Mouse (Mus musculus) kidney, embryonic 15.5 days (tissue): ENCODE results near the gene Plekha7. TPM values are rescaled to one million over a fixed set of nuclear protein-coding genes. Genes with fewer than 3 reads are reported as not detected.
"Not testable (repeated sequence)": the region's sequence is repeated elsewhere in the genome, so short reads cannot be mapped to it uniquely, and the experiment has no call there.

ENCODE experiments used
- ATAC-seq: fragments of 200-750 bp; cut with Nextera tagmentation; replicated peaks from 2 replicates; pipeline ENCODE4 v1.8.0; 2017; ENCODE audit warnings: moderate TSS enrichment; ENCODE audit not compliant: low FRiP score
- H3K27ac ChIP-seq: fragments of 300-500 bp; sonication (generic); 2 replicates; pipeline ENCODE4 v1.5.1; 2015; ENCODE audit warnings: mild to moderate bottlenecking, inconsistent platforms
- H3K27me3 ChIP-seq: fragments of 300-500 bp; sonication (generic); 2 replicates; pipeline ENCODE4 v1.6.1; 2015; ENCODE audit warnings: inconsistent platforms
- H3K36me3 ChIP-seq: fragments of 300-500 bp; sonication (generic); 2 replicates; pipeline ENCODE4 v1.6.1; 2015; ENCODE audit warnings: inconsistent platforms
- H3K4me1 ChIP-seq: fragments of 300-500 bp; sonication (generic); 2 replicates; pipeline ENCODE4 v1.6.1; 2015; ENCODE audit warnings: inconsistent platforms
- H3K4me2 ChIP-seq: fragments of 300-500 bp; sonication (generic); 2 replicates; pipeline ENCODE4 v1.6.1; 2015; ENCODE audit warnings: moderate library complexity, mild to moderate bottlenecking, inconsistent platforms
- H3K4me3 ChIP-seq: fragments of 300-500 bp; sonication (generic); replicated peaks from 2 replicates; pipeline ENCODE4 v1.5.1; 2015; ENCODE audit warnings: mild to moderate bottlenecking, inconsistent platforms
- H3K9ac ChIP-seq: fragments of 300-500 bp; sonication (generic); 2 replicates; pipeline ENCODE4 v1.6.1; 2015; ENCODE audit warnings: mild to moderate bottlenecking, inconsistent platforms
- H3K9me3 ChIP-seq: fragments of 300-500 bp; sonication (generic); replicated peaks from 2 replicates; pipeline ENCODE4 v1.6.1; 2016; ENCODE audit warnings: inconsistent platforms
- WGBS: fragments of 180-500 bp; shearing (Covaris S2); methylation state at CpG from one replicate; pipeline ENCODE4 v1.1.7; 2015; ENCODE audit warnings: mixed read lengths; 5-methylcytosine and 5-hydroxymethylcytosine counted together
- polyA plus RNA-seq: library from polyadenylated mRNA; unstranded; fragments of >200 nt; fragmentation: Nextera tagmentation; extraction: Ambion mirVana; gene quantifications from 2 replicates; pipeline ENCODE4 v1.2.1, GENCODE M21; 2015

Gene Plekha7
- polyA plus RNA-seq, 1 experiment from 2014 or later, result 14.1 TPM

DNA sequence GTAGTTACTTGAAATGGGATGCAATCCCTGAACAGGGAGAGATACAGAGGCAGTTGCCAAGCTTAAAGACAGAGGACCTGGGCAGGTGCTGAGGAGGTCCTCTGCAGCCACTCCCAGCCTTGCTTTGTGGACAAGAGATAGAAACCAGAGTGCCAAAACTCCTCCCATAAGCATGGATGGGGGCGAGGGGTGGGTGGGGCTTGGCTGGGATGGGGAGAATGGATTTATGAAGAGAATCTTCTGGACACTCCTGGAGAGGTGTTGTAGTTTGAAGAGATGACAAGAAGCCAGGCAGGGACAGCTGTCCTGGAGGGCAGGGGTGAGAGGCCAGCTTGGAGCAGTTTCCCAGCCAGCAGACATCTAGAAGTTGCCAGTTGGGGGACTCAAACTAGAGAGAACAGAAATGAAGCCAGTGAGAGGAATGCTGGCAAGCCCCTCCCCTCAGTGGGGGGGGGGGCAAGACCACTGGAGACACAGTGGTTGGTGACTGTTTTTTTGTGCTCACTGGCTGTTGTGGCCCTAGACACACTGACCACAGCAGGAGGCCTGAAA lies 188.8 kb downstream of the Plekha7 start:
- Histone ChIP-seq H3K27ac (no peak overlapping the region), H3K36me3 (no peaks in the 10 kb centered on the region), H3K4me3 (no peak overlapping the region), H3K27me3 (no peaks in the 10 kb centered on the region), H3K4me1 (no peaks in the 10 kb centered on the region), H3K9me3 (no peaks in the 10 kb centered on the region), H3K4me2 (no peak overlapping the region), H3K9ac (no peak overlapping the region)
- 86% methylated on average over 1 of the region's 1 CpGs for WGBS
- ATAC-seq, result no peak

- Histone ChIP-seq H3K4me1 (0 out of 2 replicates have a peak, but pooled peaks cover 4% of the 10 kb centered on the region), H3K9ac (no peak overlapping the region), H3K27me3 (no peaks in the 10 kb centered on the region), H3K36me3 (no peaks in the 10 kb centered on the region), H3K27ac (no peak overlapping the region), H3K9me3 (no peaks in the 10 kb centered on the region), H3K4me3 (no peak overlapping the region), H3K4me2 (no peak overlapping the region)
- no peak for ATAC-seq
- 73% methylated on average over 2 of the region's 2 CpGs for WGBS
Measured at GRCm38 (mm10) chr7:116115991-116116390, 192.2 kb downstream of the Plekha7 start.

- 50% methylated on average over 12 of the region's 12 CpGs for WGBS
Measured at GRCm38 (mm10) chr7:116115216-116115930, 192.8 kb downstream of the Plekha7 start.

GRCm38 (mm10) chr7:116111546-116111945 lies 196.6 kb downstream of the Plekha7 start:
- H3K36me3 ChIP-seq, result peaks cover 10% of the 10 kb centered on the region
- 73% methylated on average over 6 of the region's 6 CpGs for whole genome bisulfite sequencing
- H3K4me3 ChIP-seq, result no peak overlapping the region
- H3K4me2 ChIP-seq, result no peak overlapping the region
- no peak overlapping the region for H3K27ac ChIP-seq
- H3K4me1 ChIP-seq, result 0 out of 2 replicates have a peak, but pooled peaks cover 4% of the 10 kb centered on the region
- H3K9ac ChIP-seq, result no peak overlapping the region
- no peak for ATAC-seq
- no peaks in the 10 kb centered on the region for H3K27me3 ChIP-seq
- H3K9me3 ChIP-seq, result no peaks in the 10 kb centered on the region

More at GRCm38 (mm10) chr7:116115216-116115930, 192.8 kb downstream of the Plekha7 start:
- ATAC-seq, result no peak
- Histone ChIP-seq H3K36me3 (no peaks in the 10 kb centered on the region), H3K27me3 (no peaks in the 10 kb centered on the region), H3K4me2 (no peak overlapping the region), H3K4me3 (no peak overlapping the region), H3K9ac (no peak overlapping the region), H3K27ac (no peak overlapping the region), H3K9me3 (no peaks in the 10 kb centered on the region), H3K4me1 (0 out of 2 replicates have a peak, but pooled peaks cover 4% of the 10 kb centered on the region)

DNA sequence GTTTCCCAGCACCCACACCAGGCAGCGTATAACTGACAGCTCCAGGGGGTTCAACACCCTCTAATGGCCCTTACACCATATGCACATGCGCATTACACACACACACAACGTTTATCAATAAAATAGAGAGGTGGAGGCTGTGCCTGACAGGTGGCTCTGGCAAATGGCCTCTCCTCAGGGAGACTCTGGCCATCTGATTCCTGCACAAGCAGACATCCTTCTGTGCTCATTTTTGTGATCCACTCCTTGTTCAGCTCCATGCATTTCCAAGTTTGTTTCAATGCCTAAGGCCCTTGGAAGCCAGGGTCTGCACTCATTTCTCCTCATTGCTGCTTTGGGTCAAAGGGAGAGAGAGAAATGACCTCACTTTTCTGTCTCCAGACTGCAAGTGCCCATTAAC lies 197.5 kb downstream of the Plekha7 start:
- H3K36me3 ChIP-seq, result peaks cover 19% of the 10 kb centered on the region
- no peak for ATAC-seq
- no peak overlapping the region for H3K4me3 ChIP-seq
- 70% methylated on average over 3 of the region's 3 CpGs for WGBS
- H3K27me3 ChIP-seq, result no peaks in the 10 kb centered on the region
- H3K4me2 ChIP-seq, result no peak overlapping the region
- H3K9me3 ChIP-seq, result no peaks in the 10 kb centered on the region
- 0 out of 2 replicates have a peak, but pooled peaks cover 4% of the 10 kb centered on the region for H3K4me1 ChIP-seq
- H3K27ac ChIP-seq, result no peak overlapping the region
- H3K9ac ChIP-seq, result no peak overlapping the region

GRCm38 (mm10) chr7:116103091-116103490 lies 205.1 kb downstream of the Plekha7 start:
- Histone ChIP-seq H3K36me3 (peaks cover 65% of the 10 kb centered on the region), H3K4me1 (peaks cover 14% of the 10 kb centered on the region)
- no peak for ATAC-seq

GRCm38 (mm10) chr7:116099952-116100528 lies 208.1 kb downstream of the Plekha7 start:
- H3K36me3 ChIP-seq, result peaks cover 40% of the 10 kb centered on the region
- peak overlapping the region; percentile 37; the same call in 1 of the 2 replicates for H3K27ac ChIP-seq
- H3K4me1 ChIP-seq, result peaks cover 20% of the 10 kb centered on the region
- H3K4me3 ChIP-seq, result no peak overlapping the region
- H3K9me3 ChIP-seq, result no peaks in the 10 kb centered on the region
- H3K9ac ChIP-seq, result no peak overlapping the region
- peak; percentile 81 for ATAC-seq
- 52% methylated on average over 7 of the region's 7 CpGs for WGBS
- H3K4me2 ChIP-seq, result no peak overlapping the region
- H3K27me3 ChIP-seq, result no peaks in the 10 kb centered on the region

More at GRCm38 (mm10) chr7:116103091-116103490, 205.1 kb downstream of the Plekha7 start:
- Histone ChIP-seq H3K4me2 (no peak overlapping the region), H3K4me3 (no peak overlapping the region), H3K27ac (no peak overlapping the region), H3K9me3 (no peaks in the 10 kb centered on the region), H3K9ac (no peak overlapping the region), H3K27me3 (no peaks in the 10 kb centered on the region)
- 96% methylated on average over 9 of the region's 9 CpGs for WGBS

DNA sequence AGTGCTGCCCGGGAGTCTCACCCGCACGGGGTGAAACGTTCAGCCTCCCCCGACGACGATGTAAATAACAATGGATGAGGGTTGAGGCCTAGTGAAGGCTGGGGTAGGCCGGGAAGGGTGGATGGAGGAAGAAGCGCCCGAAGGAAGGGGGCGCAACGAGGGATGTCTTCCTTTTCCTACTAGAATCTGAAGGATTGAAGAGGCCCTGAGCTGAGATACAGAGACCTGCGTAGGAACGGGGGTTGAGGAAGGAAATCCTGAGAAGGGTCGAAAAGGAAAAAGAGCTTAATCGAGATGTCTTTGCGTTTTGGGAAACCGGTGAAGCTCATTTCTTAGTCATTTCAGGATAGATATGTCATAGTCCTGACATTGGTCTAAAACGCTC lies 214.7 kb downstream of the Plekha7 start:
- under 1% methylated on average over 19 of the region's 19 CpGs for WGBS
- Histone ChIP-seq H3K4me2 (peak overlapping the region; percentile 71), H3K27ac (peak overlapping the region; percentile 93), H3K4me1 (peaks cover 16% of the 10 kb centered on the region), H3K9ac (peak overlapping the region; percentile 78), H3K27me3 (no peaks in the 10 kb centered on the region), H3K9me3 (no peaks in the 10 kb centered on the region), H3K4me3 (peak overlapping the region; percentile 76), H3K36me3 (no peaks in the 10 kb centered on the region)
- ATAC-seq, result peak; percentile 86

DNA sequence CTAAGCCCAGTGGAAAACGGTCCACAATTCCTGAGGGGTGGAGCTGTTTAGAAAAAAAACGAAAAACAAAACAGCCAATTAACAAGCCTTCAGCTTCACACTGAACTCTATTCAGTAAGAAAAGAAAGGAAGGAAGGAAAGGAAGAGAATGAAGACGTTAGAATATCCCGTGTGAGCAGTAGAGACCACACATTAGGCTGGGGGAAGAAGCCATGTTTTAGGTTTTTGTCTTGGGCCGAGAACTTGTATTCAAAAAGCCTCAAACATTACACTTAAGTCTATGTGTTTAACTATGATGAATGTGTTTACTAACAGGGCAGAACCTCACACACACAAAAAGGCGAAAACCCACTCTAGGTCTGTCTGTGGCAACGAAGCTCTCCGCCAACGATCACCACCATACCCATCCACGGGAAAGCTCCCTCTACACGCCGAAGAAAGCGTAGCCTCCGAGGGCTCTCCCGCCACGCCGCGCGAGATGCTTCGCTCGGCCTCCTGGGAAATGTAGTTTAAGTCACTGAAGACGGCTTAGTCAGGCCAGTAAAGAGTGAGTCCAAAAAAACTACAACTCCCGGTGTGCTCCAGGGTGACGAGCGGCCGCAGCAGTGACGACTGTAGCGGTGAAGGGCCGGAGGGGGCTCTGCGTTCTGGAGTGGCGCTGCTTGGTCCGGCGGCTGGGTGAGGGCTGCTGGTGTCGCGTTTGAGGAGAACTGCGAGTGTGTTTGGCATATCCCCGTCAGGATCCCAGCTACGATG lies 215.3 kb downstream of the Plekha7 start:
- Histone ChIP-seq H3K9me3 (no peaks in the 10 kb centered on the region), H3K9ac (peak overlapping the region; percentile 78), H3K4me1 (peaks cover 16% of the 10 kb centered on the region), H3K36me3 (no peaks in the 10 kb centered on the region), H3K27ac (peak overlapping the region; percentile 93), H3K4me2 (peak overlapping the region; percentile 71), H3K4me3 (peak overlapping the region; percentile 76), H3K27me3 (no peaks in the 10 kb centered on the region)
- peak; percentile 100 for ATAC-seq
- under 1% methylated on average over 38 of the region's 38 CpGs for WGBS

- 97% methylated on average over 11 of the region's 11 CpGs for WGBS
- H3K4me3 ChIP-seq, H3K9ac ChIP-seq, H3K9me3 ChIP-seq, H3K36me3 ChIP-seq, H3K4me1 ChIP-seq, H3K27ac ChIP-seq, ATAC-seq, H3K27me3 ChIP-seq, H3K4me2 ChIP-seq: not testable (repeated sequence)
Measured at GRCm38 (mm10) chr7:116084366-116084765, 223.8 kb downstream of the Plekha7 start, which contains the start of gene Gm4353. Gene Gm4353 (minus strand): TSS chr7:116084635.
